Mouse (Mus musculus) retina, adult 2 months (tissue): Measurements from ENCODE around the gene Slc2a3.
"Not testable (repeated sequence)": the region's sequence is repeated elsewhere in the genome, so short reads cannot be mapped to it uniquely, and the experiment has no call there.

Experiments used
- DNase-seq: peaks from one replicate; pipeline ENCODE4 v3.0.0-alpha.2; 2012; ENCODE audit warnings: low read depth, low spot score

Slc2a3 gene

GRCm38 (mm10) chr6:122708826-122709225, 92.6 kb downstream of the Slc2a3 start:
- no peak for DNase-seq

GRCm38 (mm10) chr6:122707036-122707800, 94.2 kb downstream of the Slc2a3 start, which contains the start of gene Nanog:
Nanog (plus strand) TSS chr6:122707489.
- DNase-seq, result no peak

- no peak for DNase-seq
These were observed 95.1 kb downstream of the Slc2a3 start for GRCm38 (mm10) chr6:122706337-122706840.

GRCm38 (mm10) chr6:122703706-122704105, 97.7 kb downstream of the Slc2a3 start:
- DNase-seq, result no peak

DNA sequence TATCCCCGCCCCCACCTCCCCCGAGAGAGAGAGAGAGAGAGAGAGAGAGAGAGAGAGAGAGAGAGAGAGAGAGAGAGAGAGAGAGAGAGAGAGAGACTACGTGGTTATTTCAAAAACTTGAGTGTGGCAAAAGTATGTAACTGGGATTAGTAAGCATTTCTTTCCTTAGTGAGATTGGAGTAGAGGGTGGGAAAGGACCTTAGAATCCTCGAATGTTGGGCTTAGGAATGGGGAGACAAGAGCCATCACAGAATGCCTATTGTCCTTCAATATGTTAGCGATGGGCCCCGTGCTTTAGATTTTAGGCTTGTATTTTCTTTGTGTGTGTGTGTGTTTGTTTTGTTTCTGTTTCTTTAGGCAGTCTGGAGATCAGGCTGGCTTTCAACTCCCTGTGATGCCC, 98.2 kb downstream of the Slc2a3 start:
- DNase-seq, result no peak

- DNase-seq, result no peak
These were observed 98.8 kb downstream of the Slc2a3 start for GRCm38 (mm10) chr6:122702480-122703124.

- no peak for DNase-seq
These were observed 99.6 kb downstream of the Slc2a3 start for GRCm38 (mm10) chr6:122701816-122702215.

DNA sequence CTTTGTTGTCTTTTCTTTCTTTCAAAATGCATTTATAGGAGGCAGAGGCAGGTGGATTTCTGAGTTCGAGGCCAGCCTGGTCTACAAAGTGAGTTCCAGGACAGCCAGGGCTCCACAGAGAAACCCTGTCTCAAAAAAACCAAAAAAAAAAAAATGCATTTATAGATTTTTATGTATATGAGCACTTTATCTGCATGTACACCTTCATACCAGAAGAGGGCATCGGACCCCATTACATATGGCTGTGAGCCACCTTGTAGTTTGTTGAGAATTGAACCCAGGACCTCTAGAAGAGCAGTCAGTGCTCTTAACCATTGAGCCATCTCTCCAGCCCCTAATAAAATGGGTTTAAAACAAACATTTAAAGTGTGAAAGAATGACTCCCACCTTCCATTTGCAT, 101.8 kb downstream of the Slc2a3 start:
- not testable (repeated sequence) for DNase-seq

GRCm38 (mm10) chr6:122695398-122695797, 106.0 kb downstream of the Slc2a3 start:
- no peak for DNase-seq

- no peak for DNase-seq
These were observed 111.4 kb downstream of the Slc2a3 start for GRCm38 (mm10) chr6:122690082-122690481.

GRCm38 (mm10) chr6:122689411-122690055, 111.9 kb downstream of the Slc2a3 start:
- no peak for DNase-seq

DNA sequence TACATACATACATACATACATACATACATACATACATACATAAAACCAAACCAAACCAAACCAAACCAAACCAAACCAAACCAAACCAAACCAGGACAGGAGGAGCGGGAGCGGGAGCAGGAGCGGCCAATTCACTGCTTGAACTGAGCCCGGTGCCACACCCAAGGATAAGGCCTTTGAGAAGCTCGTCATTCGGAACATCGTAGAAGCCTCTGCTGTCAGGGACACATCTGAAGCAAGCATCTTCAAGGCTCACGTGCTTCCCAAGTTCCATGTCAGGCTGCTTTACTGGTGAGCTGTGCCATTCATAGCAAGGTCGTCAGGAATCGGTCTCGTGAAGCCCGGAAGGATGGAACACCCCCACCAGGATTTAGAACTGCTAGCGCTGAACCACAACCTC, 114.7 kb downstream of the Slc2a3 start:
- DNase-seq, result no peak

DNA sequence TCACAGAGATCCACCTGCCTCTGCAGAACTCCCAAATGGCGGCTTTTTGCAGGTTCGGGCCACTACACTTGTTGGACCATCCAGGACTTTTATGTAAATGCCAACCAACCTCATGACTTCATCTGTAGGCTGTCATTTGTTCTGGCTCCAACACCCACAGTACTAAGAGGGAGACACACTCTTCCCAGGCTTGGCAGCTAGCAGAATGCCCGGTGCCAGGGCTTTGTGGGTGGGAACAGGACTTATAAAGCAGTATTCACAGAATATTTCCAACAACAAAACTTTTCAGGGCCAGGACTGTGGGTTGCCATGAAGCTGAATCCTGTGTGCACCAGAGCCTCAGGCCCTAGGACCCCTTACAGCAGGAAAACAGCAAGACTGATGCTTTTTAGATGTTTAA, 118.8 kb downstream of the Slc2a3 start:
- DNase-seq, result no peak
